Mouse (Mus musculus): ENCODE results near the gene Dkkl1.

- TF ChIP-seq CTCF (IDR thresholded peaks at IDR 0.05; ENCODE audit: control insufficient read depth, insufficient read depth, insufficient replicate concordance, low read depth, low read length), result no peak
- TF ChIP-seq POLR2A (IDR thresholded peaks at IDR 0.05; ENCODE audit: control insufficient read depth, low read depth, low read length), result no peak
Measured at GRCm38 (mm10) chr7:45183672-45184071, 28.3 kb downstream of the Dkkl1 start.
